Mouse (Mus musculus) brain, adult 2 months (tissue): ENCODE results near the gene Fgf22.
"Not testable (repeated sequence)": the region's sequence is repeated elsewhere in the genome, so short reads cannot be mapped to it uniquely, and the experiment has no call there.

Experiments used
- DNase-seq: peaks from one replicate; pipeline ENCODE4 v3.0.0; 2011; ENCODE audit warnings: low read depth, low spot score

Gene Fgf22

DNA sequence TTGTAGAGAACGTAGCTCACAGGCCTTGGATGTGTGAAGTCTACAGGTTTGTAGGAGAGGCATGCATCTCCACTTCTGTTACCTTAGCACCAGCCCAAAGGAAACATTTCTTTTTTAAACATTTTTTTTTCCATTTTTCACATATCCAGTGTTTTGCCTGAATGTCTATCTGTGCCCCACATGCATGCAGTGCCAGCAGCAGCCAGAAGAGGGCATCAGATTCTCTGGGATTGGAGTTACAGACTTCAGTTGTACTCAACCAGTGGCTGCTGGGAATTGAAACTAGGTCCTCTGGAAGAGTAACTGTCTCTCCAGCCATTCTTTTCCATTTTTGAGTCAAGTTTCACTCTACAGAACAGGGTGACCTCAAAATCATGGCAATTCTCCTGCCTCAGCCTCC is 22.4 kb upstream of the Fgf22 start:
- DNase-seq, result no peak

DNA sequence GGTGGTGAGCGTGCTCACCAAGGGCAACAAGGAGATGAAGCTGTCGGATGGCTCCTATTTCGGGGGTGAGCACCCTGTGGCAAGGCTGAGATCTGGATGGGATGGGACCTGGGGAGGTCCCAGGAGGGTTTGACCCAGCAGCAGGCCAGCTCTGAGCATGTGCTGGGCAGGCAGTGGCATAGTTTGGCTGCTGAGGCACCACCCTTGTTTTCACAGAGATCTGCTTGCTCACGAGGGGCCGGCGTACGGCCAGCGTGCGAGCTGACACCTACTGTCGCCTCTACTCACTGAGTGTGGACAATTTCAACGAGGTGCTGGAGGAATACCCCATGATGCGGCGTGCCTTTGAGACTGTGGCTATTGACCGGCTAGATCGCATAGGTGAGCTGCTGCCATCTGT is 21.0 kb upstream of the Fgf22 start:
- no peak for DNase-seq

DNA sequence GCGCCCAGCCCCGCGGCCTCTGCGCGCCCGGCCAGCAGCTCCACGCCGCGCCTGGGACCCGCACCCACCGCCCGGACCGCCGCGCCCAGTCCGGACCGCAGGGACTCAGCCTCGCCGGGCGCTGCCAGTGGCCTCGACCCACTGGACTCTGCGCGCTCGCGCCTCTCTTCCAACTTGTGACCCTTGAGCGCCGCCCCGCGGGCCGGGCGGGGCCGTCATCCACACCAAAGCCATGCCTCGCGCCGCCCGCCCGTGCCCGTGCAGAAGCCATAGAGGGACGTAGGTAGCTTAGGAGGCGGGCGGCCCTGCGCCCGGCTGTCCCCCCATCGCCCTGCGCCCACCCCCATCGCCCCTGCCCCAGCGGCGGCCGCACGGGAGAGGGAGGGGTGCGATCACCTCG is 19.5 kb upstream of the Fgf22 start:
- DNase-seq, result no peak

GRCm38 (mm10) chr10:79736706-79737105 is 18.2 kb upstream of the Fgf22 start:
- no peak for DNase-seq

- DNase-seq, result no peak
Measured at GRCm38 (mm10) chr10:79738259-79738658, 16.6 kb upstream of the Fgf22 start.

DNA sequence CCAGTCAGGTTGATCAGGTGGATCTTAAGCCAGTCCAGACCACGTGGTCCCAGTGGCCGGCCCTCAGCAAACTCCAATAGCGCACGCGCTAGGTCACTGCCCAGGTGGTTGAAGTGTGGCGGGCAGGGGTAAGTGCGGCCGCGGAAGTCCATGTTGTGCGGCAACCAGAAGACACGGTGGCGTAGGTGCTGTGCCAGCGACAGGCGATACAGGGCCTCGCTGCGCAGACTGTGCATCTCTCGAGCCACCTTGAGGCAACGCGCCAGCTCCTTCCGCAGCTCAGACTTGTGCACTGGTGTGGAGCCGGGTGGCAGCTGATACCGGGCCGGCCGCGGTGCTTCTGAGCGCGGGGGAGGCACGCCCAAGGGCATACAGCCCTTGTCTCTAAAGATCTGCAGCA is 15.6 kb upstream of the Fgf22 start:
- no peak for DNase-seq

DNA sequence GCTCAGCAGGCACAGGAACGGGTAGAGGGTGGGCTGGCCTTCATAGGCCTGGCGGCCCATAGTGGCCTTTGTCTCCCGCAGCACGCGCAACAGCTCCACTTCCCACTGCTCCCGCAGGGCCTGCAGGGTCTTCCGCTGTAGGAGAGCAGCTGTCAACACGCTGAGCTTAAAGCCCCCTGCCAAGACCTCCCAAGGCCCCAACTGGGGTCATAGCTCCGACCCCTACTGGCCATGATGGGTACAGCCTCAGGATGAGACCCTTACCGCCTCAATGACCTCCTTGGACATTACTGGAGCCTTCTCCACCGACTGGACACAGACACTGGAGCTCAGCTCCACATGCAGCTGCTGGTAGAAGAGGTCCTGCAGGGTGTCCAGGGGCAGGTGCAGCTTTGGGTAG is 14.0 kb upstream of the Fgf22 start:
- no peak for DNase-seq

GRCm38 (mm10) chr10:79743161-79743560 is 11.7 kb upstream of the Fgf22 start:
- no peak for DNase-seq

DNA sequence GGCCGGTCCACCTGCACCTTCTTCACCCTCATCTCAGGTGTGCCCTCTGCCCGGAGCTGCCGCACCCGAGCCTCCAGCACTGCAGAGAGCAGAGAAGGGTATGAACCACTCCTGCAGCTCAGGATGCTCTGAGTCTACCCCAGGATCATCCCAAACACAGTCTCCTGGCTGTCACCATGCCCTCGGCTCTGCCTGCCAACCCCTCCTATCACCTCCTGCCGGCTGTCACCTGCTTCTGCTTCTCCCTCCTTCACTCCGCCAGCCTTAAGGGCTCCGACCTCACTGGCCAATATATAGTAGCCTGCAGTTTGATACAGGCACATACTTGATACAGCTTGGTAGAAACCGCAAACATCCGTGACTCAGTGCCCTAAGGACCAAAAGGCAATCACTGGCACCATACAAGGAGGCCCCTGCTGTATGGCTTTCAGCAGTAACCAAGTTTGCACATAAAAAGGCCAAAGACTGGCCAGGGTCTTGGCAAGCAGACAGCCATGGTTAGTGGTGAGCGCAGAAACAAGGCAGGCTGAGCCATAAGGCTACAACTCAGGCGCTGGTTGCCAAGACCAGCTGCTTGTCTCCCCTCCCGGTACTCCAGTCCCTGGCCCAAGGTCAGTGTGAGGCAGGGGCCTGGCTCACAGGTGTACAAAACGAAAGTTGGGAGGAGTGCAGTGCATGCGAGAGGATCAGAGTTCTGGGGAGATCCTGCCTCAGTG is 11.1 kb upstream of the Fgf22 start:
- peak; percentile 76 for DNase-seq

- no peak for DNase-seq
Measured at GRCm38 (mm10) chr10:79745411-79745810, 9.5 kb upstream of the Fgf22 start.

GRCm38 (mm10) chr10:79745898-79746773 is 8.7 kb upstream of the Fgf22 start, which contains the start of gene Polrmt:
TSS of gene Polrmt (minus strand) at chr10:79746581.
- peak; percentile 99 for DNase-seq

- no peak for DNase-seq
Measured at GRCm38 (mm10) chr10:79746774-79747151, 8.1 kb upstream of the Fgf22 start.

GRCm38 (mm10) chr10:79748496-79748895 is 6.4 kb upstream of the Fgf22 start:
- no peak for DNase-seq

- DNase-seq, result no peak
Measured at GRCm38 (mm10) chr10:79755854-79756253, 978 bp downstream of the Fgf22 start.

DNA sequence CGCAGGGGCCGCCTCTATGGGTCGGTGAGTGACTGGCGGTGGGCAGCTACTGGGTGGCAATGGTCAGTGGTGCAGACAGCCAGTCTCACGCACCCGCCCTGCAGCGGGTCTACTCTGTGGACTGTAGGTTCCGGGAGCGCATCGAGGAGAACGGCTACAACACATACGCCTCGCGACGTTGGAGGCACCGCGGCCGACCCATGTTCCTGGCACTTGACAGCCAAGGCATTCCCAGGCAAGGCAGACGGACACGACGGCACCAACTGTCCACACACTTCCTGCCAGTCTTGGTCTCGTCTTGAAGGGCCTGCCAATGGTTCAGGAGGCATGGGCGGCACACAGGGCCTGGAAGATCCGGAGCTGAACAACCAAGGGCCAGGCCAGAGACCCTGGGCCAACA is 1.8 kb downstream of the Fgf22 start:
- DNase-seq, result no peak

- not testable (repeated sequence) for DNase-seq
Measured at GRCm38 (mm10) chr10:79759675-79760074, 4.8 kb downstream of the Fgf22 start.

GRCm38 (mm10) chr10:79760603-79761143 is 5.8 kb downstream of the Fgf22 start:
- no peak for DNase-seq

- DNase-seq, result no peak
Measured at GRCm38 (mm10) chr10:79762875-79763274, 8.0 kb downstream of the Fgf22 start.

GRCm38 (mm10) chr10:79764234-79764633 is 9.4 kb downstream of the Fgf22 start:
- DNase-seq, result no peak

DNA sequence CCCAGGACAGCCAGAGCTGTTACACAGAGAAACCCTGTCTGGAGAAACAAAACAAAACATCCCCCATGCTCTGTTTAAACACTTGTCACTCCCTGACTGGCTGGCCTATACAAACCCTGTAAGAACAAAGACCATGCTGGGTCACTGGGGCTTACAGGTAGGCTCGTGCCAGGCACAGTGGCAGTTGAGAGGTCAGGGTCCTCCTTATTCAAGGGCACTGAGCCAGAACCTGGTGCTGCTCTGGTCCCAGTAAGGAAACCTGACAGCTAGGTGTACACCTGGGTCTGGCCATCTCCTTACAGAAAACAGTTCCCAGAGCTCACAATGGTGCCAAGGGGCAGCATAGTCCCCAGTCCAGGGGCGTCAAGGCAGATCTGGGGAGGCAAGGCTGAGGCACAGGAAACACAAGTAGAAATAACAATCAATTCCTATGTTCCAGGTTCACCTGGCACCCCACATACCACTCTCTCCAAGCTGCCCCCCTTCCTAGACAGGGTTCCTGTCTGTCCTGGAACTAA is 10.4 kb downstream of the Fgf22 start:
- no peak for DNase-seq

GRCm38 (mm10) chr10:79766001-79766507 is 11.2 kb downstream of the Fgf22 start:
- no peak for DNase-seq
